In the genomic region with DNA sequence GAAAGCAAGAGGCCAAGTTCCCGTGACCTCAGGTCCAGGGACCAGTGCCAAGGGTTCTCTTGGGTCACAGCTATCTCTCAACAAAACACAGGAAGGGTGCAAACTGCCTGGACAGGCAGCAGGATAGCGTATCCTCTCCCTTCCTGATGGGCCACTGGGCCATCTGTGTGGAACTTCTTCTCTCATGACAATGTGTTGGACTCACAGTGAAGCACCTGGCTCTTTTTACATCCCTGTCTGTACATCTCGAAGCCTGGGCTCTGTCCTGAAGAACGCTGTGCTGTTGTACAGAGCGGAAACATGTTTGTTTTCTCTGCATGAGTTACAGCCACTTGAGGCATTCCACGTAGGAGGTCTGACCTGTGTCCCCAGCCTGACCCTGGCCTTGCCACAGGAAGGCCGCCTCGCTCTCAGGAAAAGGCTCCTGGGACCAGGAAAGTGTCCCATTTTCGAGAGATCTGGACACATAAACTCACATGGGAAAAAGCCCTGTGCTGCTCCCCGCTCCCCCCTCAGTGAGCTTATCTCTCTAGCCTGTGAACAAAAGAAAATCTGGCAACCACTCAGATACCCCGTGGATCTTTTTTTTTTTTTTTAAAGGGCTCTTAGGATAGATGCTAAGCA, we compare ENCODE assay signal across 9 mouse cellular contexts. TPM values are rescaled to one million over a fixed set of nuclear protein-coding genes. Genes with fewer than 3 reads are reported as not detected.
DNase-seq lines count a peak whose midpoint lies in the region; ATAC-seq and TF ChIP-seq lines count a peak whose summit lies in the region.
"Had no signal": no experiment of that assay in that cellular context is flagged by ENCODE, and none has a peak within 500 bp of the region (broad histone marks: within the 10 kb centered on the region; RNA-seq: fewer than 3 reads in every experiment).

No protein-coding gene starts in this region.

- DNase-seq in liver, postnatal 0 days: peak; percentile 24
- DNase-seq in liver, embryonic 11.5 days (ENCODE audit: low spot score): no peak
- peak; percentile 71 to 84 for DNase-seq in heart, adult 2 months
- DNase-seq in kidney, adult 9 months: peak; percentile 82
- no peak for DNase-seq in ovary, postnatal 10 days (ENCODE audit: low spot score)
- no peak for DNase-seq in layer of hippocampus, adult 18-20 months (ENCODE audit: low spot score in 2 of 2)
- no peak for DNase-seq in frontal cortex, postnatal 36 days (ENCODE audit: low spot score in 2 of 2)

- no peak overlapping the region for H3K4me3 ChIP-seq in liver, postnatal 0 days (ENCODE audit: low read depth, low read length)
- H3K4me3 ChIP-seq in liver, embryonic 11.5 days (ENCODE audit: low read depth, low read length): no peak overlapping the region
- H3K4me3 ChIP-seq in heart, adult 2 months: no peak overlapping the region
- no peak overlapping the region for H3K4me3 ChIP-seq in neural tube, embryonic 13.5 days

- peak; percentile 56; the same call in 1 of the 2 replicates for ATAC-seq in liver, postnatal 0 days
- ATAC-seq in liver, embryonic 11.5 days (replicated peaks; ENCODE audit: low FRiP score): no peak
- no peak for ATAC-seq in neural tube, embryonic 13.5 days (ENCODE audit: low read depth)
- ATAC-seq: hindbrain, embryonic 16.5 days had no signal

- H3K9me3 ChIP-seq in liver, postnatal 0 days (ENCODE audit: low read length): no peaks in the 10 kb centered on the region
- no peaks in the 10 kb centered on the region for H3K9me3 ChIP-seq in liver, embryonic 11.5 days (ENCODE audit: control insufficient read depth, low read length)
- H3K9me3 ChIP-seq in neural tube, embryonic 13.5 days: no peaks in the 10 kb centered on the region

- TF ChIP-seq CTCF in liver, postnatal 0 days (IDR thresholded peaks at IDR 0.05; ENCODE audit: low read depth): no peak
- TF ChIP-seq CTCF in heart, adult 2 months (IDR thresholded peaks at IDR 0.05): no peak

- no peak overlapping the region for H3K9ac ChIP-seq in liver, postnatal 0 days (replicated peaks)
- H3K9ac ChIP-seq in liver, embryonic 11.5 days (ENCODE audit: low read depth, low read length): no peak overlapping the region
- H3K9ac ChIP-seq in heart, adult 2 months (ENCODE audit: low read depth, low read length): no peak overlapping the region
- H3K9ac ChIP-seq in neural tube, embryonic 13.5 days: no peak overlapping the region

- H3K79me2 ChIP-seq in heart, adult 2 months (replicated peaks; ENCODE audit: control insufficient read depth, insufficient read depth, low read length): 0 out of 2 replicates have a peak, but pooled peaks cover 1% of the 10 kb centered on the region

- H3K4me1 ChIP-seq in liver, postnatal 0 days (ENCODE audit: insufficient read depth): peaks cover 3% of the 10 kb centered on the region; the same call in 1 of the 2 replicates
- peaks cover 7% of the 10 kb centered on the region; the same call in 1 of the 2 replicates for H3K4me1 ChIP-seq in liver, embryonic 11.5 days (replicated peaks; ENCODE audit: control insufficient read depth, insufficient read depth, low read length)
- H3K4me1 ChIP-seq in heart, adult 2 months (ENCODE audit: control insufficient read depth, insufficient read depth, low read length): peaks cover 16% of the 10 kb centered on the region
- H3K4me1 ChIP-seq in neural tube, embryonic 13.5 days (replicated peaks): peaks cover 76% of the 10 kb centered on the region

- intact Hi-C loops in heart, adult 2 months (cut with DNase I): loop anchor here (2.0 to 5.0 kb wide), 4 partner anchors 19 to 65 kb away; a partner anchor contains a TSS

- H3K36me3 ChIP-seq in liver, postnatal 0 days (replicated peaks; ENCODE audit: insufficient read depth, low read length): no peaks in the 10 kb centered on the region
- no peaks in the 10 kb centered on the region for H3K36me3 ChIP-seq in liver, embryonic 11.5 days (ENCODE audit: control insufficient read depth, insufficient read depth, low read length)
- peaks cover 2% of the 10 kb centered on the region; the same call in 1 of the 2 replicates for H3K36me3 ChIP-seq in heart, adult 2 months (ENCODE audit: control insufficient read depth, insufficient read depth, low read length)
- H3K36me3 ChIP-seq in neural tube, embryonic 13.5 days: no peaks in the 10 kb centered on the region

- TF ChIP-seq EP300 in liver, postnatal 0 days (IDR thresholded peaks at IDR 0.05; ENCODE audit: low read depth): no peak
- peak; percentile 95 for TF ChIP-seq EP300 in heart, adult 2 months (IDR thresholded peaks at IDR 0.05; ENCODE audit: insufficient read depth, low read depth, low read length)

- TF ChIP-seq POLR2A in heart, adult 2 months (IDR thresholded peaks at IDR 0.05; ENCODE audit: insufficient read depth, low read depth, low read length): no peak

- H3K27me3 ChIP-seq in liver, postnatal 0 days (ENCODE audit: insufficient read depth, low read length): no peaks in the 10 kb centered on the region
- no peaks in the 10 kb centered on the region for H3K27me3 ChIP-seq in liver, embryonic 11.5 days (replicated peaks; ENCODE audit: control insufficient read depth, insufficient read depth, low read length)
- H3K27me3 ChIP-seq in heart, adult 2 months (ENCODE audit: control insufficient read depth, insufficient read depth, low read length): no peaks in the 10 kb centered on the region
- H3K27me3 ChIP-seq in neural tube, embryonic 13.5 days: no peaks in the 10 kb centered on the region

- no peak overlapping the region for H3K4me2 ChIP-seq in liver, postnatal 0 days (ENCODE audit: low read depth, low read length)
- H3K4me2 ChIP-seq in liver, embryonic 11.5 days: no peak overlapping the region
- no peak overlapping the region for H3K4me2 ChIP-seq in neural tube, embryonic 13.5 days

- peak overlapping the region; percentile 31; the same call in 1 of the 2 replicates for H3K27ac ChIP-seq in liver, postnatal 0 days (ENCODE audit: low read depth)
- no peak overlapping the region; the same call in 1 of the 2 replicates for H3K27ac ChIP-seq in liver, embryonic 11.5 days (ENCODE audit: low read depth, low read length)
- H3K27ac ChIP-seq in heart, adult 2 months: peak overlapping the region; percentile 74
- H3K27ac ChIP-seq in neural tube, embryonic 13.5 days (replicated peaks): peak overlapping the region; percentile 52; the same call in 1 of the 2 replicates

- 47% methylated on average over 11 of the region's 11 CpGs for WGBS in liver, postnatal 0 days (ENCODE audit: insufficient replicate concordance)
- 48% methylated on average over 11 of the region's 11 CpGs for WGBS in liver, embryonic 11.5 days
- WGBS in heart, adult 2 months: 30% methylated on average over 11 of the region's 11 CpGs
- 18% methylated on average over 11 of the region's 11 CpGs for WGBS in neural tube, embryonic 13.5 days

RNA-seq across cellular contexts. Expression of a gene that starts 18.9 kb away (rescaled TPM):
- polyA plus RNA-seq in liver, postnatal 0 days (2015; fragmentation: Nextera tagmentation; extraction: Ambion mirVana): 2.5 and 2.6 TPM in 2 replicates
- polyA plus RNA-seq in liver, embryonic 11.5 days (2014; fragmentation: Nextera tagmentation; extraction: Ambion mirVana): 11.8 and 12.0 TPM in 2 replicates
- total RNA-seq in heart, adult 2 months (2021): 10 to 100 TPM; 14.6 to 19.1 TPM
- 10.0 and 14.0 TPM in 2 replicates for polyA plus RNA-seq in heart, adult 2 months (2012; rRNA removed)
- 36.4 and 38.7 TPM in 2 replicates for polyA plus RNA-seq in neural tube, embryonic 13.5 days (2015; fragmentation: Nextera tagmentation; extraction: Ambion mirVana)
- total RNA-seq in layer of hippocampus, adult 18-20 months (2021): 10 to 100 TPM; 10.1 to 12.4 TPM

RNA-seq across cellular contexts. Expression of a gene that starts 26.7 kb away (rescaled TPM):
- 35.0 and 38.4 TPM in 2 replicates for polyA plus RNA-seq in liver, postnatal 0 days (2015; fragmentation: Nextera tagmentation; extraction: Ambion mirVana)
- 91.2 and 91.9 TPM in 2 replicates for polyA plus RNA-seq in liver, embryonic 11.5 days (2014; fragmentation: Nextera tagmentation; extraction: Ambion mirVana)
- 10 to 100 TPM; 35.3 to 40.4 TPM for total RNA-seq in heart, adult 2 months (2021)
- polyA plus RNA-seq in heart, adult 2 months (2012; rRNA removed): 10.4 and 21.0 TPM in 2 replicates
- polyA plus RNA-seq in neural tube, embryonic 13.5 days (2015; fragmentation: Nextera tagmentation; extraction: Ambion mirVana): 103 and 124 TPM in 2 replicates
- total RNA-seq in layer of hippocampus, adult 18-20 months (2021): 10 to 100 TPM; 31.8 to 32.6 TPM

Comparison
In these comparisons a context has a peak if more than half of its experiments do, and no peak if none do; other contexts are left out.
1. DNase-seq: peak in liver, postnatal 0 days (single experiment), heart, adult 2 months (2 of 2) and kidney, adult 9 months (single experiment); none in liver, embryonic 11.5 days (single experiment), ovary, postnatal 10 days (single experiment), layer of hippocampus, adult 18-20 months (0 of 2) and frontal cortex, postnatal 36 days (0 of 2).